Mouse (Mus musculus): ENCODE data around the gene Cnn3. TPM values are rescaled to one million over a fixed set of nuclear protein-coding genes. Genes with fewer than 3 reads are reported as not detected.

Cnn3 gene
- polyA plus RNA-seq, 1 experiment: 589 TPM

- Histone ChIP-seq H3K27me3 (ENCODE audit: control insufficient read depth, insufficient read depth, insufficient read length) (no peaks in the 10 kb centered on the region), H3K79me2 (ENCODE audit: control insufficient read depth, insufficient read depth) (peaks cover 99% of the 10 kb centered on the region), H3K4me3 (no peak overlapping the region), H3K36me3 (ENCODE audit: control insufficient read depth, insufficient read depth) (peaks cover 22% of the 10 kb centered on the region), H3K4me2 (ENCODE audit: low read depth) (peak overlapping the region; percentile 53), H3ac (ENCODE audit: control insufficient read depth, insufficient read length) (no peak overlapping the region)
- no peak for TF ChIP-seq TCF3 (IDR thresholded peaks at IDR 0.05; ENCODE audit: insufficient read length, low read depth)
- peak in 2 of 3 experiments; percentile 50 to 57 for TF ChIP-seq MYOG (IDR thresholded peaks at IDR 0.05; ENCODE audit: control insufficient read depth in 1 of 3, insufficient read depth in 1 of 3, insufficient read length in 2 of 3, low read depth in 2 of 3)
- peak; percentile 17 to 61 (median 43) for TF ChIP-seq MYOD1 (IDR thresholded peaks at IDR 0.05; ENCODE audit: control insufficient read depth in 1 of 3, insufficient read length in 2 of 3, low read depth in 2 of 3)
- TF ChIP-seq SRF (IDR thresholded peaks at IDR 0.05; ENCODE audit: control insufficient read depth, insufficient read length, low read depth): peak; percentile 40
Observed at GRCm38 (mm10) chr3:121437070-121437469, 10.8 kb downstream of the Cnn3 start.

DNA sequence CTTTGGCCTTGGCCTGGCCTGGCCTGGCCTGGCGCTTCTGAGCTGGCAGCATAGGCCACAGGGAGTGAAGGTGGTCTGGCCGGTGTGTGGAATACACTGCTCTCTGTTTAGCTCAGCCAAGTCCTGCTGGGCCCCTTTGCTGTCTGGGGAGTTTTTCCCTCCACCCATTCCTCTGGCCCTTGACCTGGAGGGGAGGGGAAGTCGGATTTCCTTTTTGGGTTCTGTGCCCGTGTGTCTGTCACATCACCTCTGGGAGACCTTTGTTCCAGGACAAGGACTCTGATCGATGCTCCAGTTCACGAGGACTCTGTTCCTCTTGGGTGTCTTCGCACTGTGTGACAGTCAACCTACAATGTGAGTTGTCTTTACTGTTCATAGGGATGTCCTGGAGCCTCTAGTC, 11.7 kb downstream of the Cnn3 start:
- no peaks in the 10 kb centered on the region for H3K27me3 ChIP-seq (ENCODE audit: control insufficient read depth, insufficient read depth, insufficient read length)
- H3K4me2 ChIP-seq (ENCODE audit: low read depth): peak overlapping the region; percentile 53
- peaks cover 29% of the 10 kb centered on the region for H3K36me3 ChIP-seq (ENCODE audit: control insufficient read depth, insufficient read depth)
- H3ac ChIP-seq (ENCODE audit: control insufficient read depth, insufficient read length): no peak overlapping the region
- peaks cover 99% of the 10 kb centered on the region for H3K79me2 ChIP-seq (ENCODE audit: control insufficient read depth, insufficient read depth)
- no peak for TF ChIP-seq MYOD1 (IDR thresholded peaks at IDR 0.05; ENCODE audit: control insufficient read depth in 1 of 3, insufficient read length in 2 of 3, low read depth in 2 of 3)
- peak; percentile 45 for TF ChIP-seq POLR2A (IDR thresholded peaks at IDR 0.05; ENCODE audit: insufficient read length, low read depth)
- H3K4me3 ChIP-seq: no peak overlapping the region

DNA sequence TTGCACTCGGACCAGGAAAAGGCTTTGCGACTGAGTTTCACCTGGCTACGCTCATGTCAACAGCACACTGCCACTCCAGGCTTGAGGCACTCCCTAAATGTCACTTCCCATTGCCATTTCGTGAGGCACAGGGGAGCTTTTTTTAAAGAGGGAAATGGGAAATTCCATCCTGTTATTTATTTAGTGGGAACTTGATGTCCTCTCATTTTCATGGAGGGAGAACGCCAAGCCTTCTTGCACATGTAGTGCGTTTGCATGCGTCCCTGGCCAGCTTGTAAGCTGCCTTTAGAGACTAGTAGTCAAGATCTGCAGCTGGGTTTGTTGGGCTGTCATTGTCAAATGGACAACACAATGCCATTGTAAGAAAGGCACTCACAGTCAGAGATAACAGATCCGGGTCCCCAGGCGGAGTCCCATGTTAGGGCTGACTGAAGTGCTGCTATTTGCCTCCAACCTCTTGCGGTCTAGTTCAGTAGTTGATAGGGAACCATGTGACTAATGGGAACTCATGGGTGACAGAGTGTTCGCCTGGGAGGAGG, 13.4 kb downstream of the Cnn3 start:
- H3K79me2 ChIP-seq (ENCODE audit: control insufficient read depth, insufficient read depth): peaks cover 99% of the 10 kb centered on the region
- peaks cover 30% of the 10 kb centered on the region for H3K36me3 ChIP-seq (ENCODE audit: control insufficient read depth, insufficient read depth)
- no peak overlapping the region for H3K4me2 ChIP-seq (ENCODE audit: low read depth)
- H3K4me3 ChIP-seq: no peak overlapping the region
- TF ChIP-seq POLR2AphosphoS2 (IDR thresholded peaks at IDR 0.05; ENCODE audit: insufficient read length, low read depth): no peak
- no peak for TF ChIP-seq POLR2A (IDR thresholded peaks at IDR 0.05; ENCODE audit: insufficient read length, low read depth)
- H3ac ChIP-seq (ENCODE audit: control insufficient read depth, insufficient read length): no peak overlapping the region
- no peaks in the 10 kb centered on the region for H3K27me3 ChIP-seq (ENCODE audit: control insufficient read depth, insufficient read depth, insufficient read length)

DNA sequence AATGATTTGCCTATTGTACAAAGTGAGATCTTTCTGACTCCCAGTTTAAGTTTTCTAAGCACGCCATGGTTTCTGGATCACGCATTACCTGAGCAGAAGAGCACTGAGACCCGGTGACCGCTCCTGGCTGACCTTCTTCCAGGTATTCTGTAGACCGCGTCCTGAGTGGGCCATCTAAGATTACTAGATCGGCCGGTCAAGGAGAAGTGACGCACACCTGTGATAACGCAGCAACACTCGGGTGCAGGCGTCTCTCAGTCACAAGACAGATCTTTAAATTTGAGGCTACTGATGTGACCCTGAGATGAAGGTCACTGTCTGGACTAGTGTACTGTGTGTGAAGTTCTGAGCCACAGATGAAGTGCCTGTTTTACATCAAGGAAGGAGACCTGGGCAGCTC, 15.2 kb downstream of the Cnn3 start:
- H3K4me2 ChIP-seq (ENCODE audit: low read depth): no peak overlapping the region
- no peak overlapping the region for H3K4me3 ChIP-seq
- H3K36me3 ChIP-seq (ENCODE audit: control insufficient read depth, insufficient read depth): peaks cover 25% of the 10 kb centered on the region
- peaks cover 100% of the 10 kb centered on the region for H3K79me2 ChIP-seq (ENCODE audit: control insufficient read depth, insufficient read depth)
- H3ac ChIP-seq (ENCODE audit: control insufficient read depth, insufficient read length): no peak overlapping the region
- peak; percentile 9 for TF ChIP-seq POLR2AphosphoS2 (IDR thresholded peaks at IDR 0.05; ENCODE audit: insufficient read length, low read depth)
- TF ChIP-seq TCF3 (IDR thresholded peaks at IDR 0.05; ENCODE audit: insufficient read length, low read depth): no peak
- H3K27me3 ChIP-seq (ENCODE audit: control insufficient read depth, insufficient read depth, insufficient read length): no peaks in the 10 kb centered on the region

DNA sequence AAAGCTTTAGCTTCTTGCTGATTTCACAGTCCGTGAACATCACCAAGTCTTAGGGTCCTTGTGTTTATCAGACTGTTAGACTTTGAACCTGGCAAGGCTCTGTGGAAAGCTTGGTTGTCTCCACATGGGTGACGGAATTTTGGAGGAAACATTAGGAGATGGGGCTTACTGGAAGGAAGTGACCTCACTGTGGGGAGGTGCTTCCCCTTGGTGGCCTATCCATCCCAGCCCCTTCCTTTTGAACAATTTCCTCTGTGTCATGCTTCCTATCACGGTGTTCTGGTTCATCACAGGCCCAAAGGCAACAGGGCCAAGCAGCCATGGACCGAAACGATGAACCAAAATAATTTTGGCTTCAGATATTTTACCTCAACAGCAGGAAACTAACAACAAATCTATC, 16.0 kb downstream of the Cnn3 start:
- TF ChIP-seq CEBPB (IDR thresholded peaks at IDR 0.05; ENCODE audit: insufficient read depth, poor library complexity, severe bottlenecking): no peak
- peak; percentile 16 for TF ChIP-seq POLR2A (IDR thresholded peaks at IDR 0.05; ENCODE audit: insufficient read length, low read depth)
- Histone ChIP-seq H3K36me3 (ENCODE audit: control insufficient read depth, insufficient read depth) (peaks cover 25% of the 10 kb centered on the region), H3K79me2 (ENCODE audit: control insufficient read depth, insufficient read depth) (peaks cover 100% of the 10 kb centered on the region), H3K4me2 (ENCODE audit: low read depth) (no peak overlapping the region), H3K4me3 (no peak overlapping the region), H3ac (ENCODE audit: control insufficient read depth, insufficient read length) (no peak overlapping the region), H3K27me3 (ENCODE audit: control insufficient read depth, insufficient read depth, insufficient read length) (no peaks in the 10 kb centered on the region)

GRCm38 (mm10) chr3:121443861-121444271, 17.6 kb downstream of the Cnn3 start:
- TF ChIP-seq POLR2A (IDR thresholded peaks at IDR 0.05; ENCODE audit: insufficient read length, low read depth): no peak
- TF ChIP-seq MYOD1 (IDR thresholded peaks at IDR 0.05; ENCODE audit: control insufficient read depth in 1 of 3, insufficient read length in 2 of 3, low read depth in 2 of 3): no peak
- no peak for TF ChIP-seq TCF12 (IDR thresholded peaks at IDR 0.05; ENCODE audit: insufficient read depth, poor library complexity, severe bottlenecking)
- TF ChIP-seq MYOG (IDR thresholded peaks at IDR 0.05; ENCODE audit: control insufficient read depth in 1 of 3, insufficient read depth in 1 of 3, insufficient read length in 2 of 3, low read depth in 2 of 3): no peak
- no peak for TF ChIP-seq REST (IDR thresholded peaks at IDR 0.05; ENCODE audit: insufficient read depth, insufficient read length)
- no peak for TF ChIP-seq MAX (IDR thresholded peaks at IDR 0.05; ENCODE audit: low read depth)
- no peak for TF ChIP-seq E2F4 (IDR thresholded peaks at IDR 0.05; ENCODE audit: insufficient read depth)
- no peak for TF ChIP-seq POLR2AphosphoS2 (IDR thresholded peaks at IDR 0.05; ENCODE audit: insufficient read length, low read depth)
- no peak for TF ChIP-seq USF1 (IDR thresholded peaks at IDR 0.05; ENCODE audit: low read depth)
- TF ChIP-seq CEBPB (IDR thresholded peaks at IDR 0.05; ENCODE audit: insufficient read depth, poor library complexity, severe bottlenecking): no peak
- TF ChIP-seq SRF (IDR thresholded peaks at IDR 0.05; ENCODE audit: control insufficient read depth, insufficient read length, low read depth): no peak
- no peak for TF ChIP-seq TCF3 (IDR thresholded peaks at IDR 0.05; ENCODE audit: insufficient read length, low read depth)
- H3K4me2 ChIP-seq (ENCODE audit: low read depth): no peak overlapping the region
- no peak overlapping the region for H3K4me3 ChIP-seq
- peaks cover 99% of the 10 kb centered on the region for H3K79me2 ChIP-seq (ENCODE audit: control insufficient read depth, insufficient read depth)
- peaks cover 29% of the 10 kb centered on the region for H3K36me3 ChIP-seq (ENCODE audit: control insufficient read depth, insufficient read depth)
- H3ac ChIP-seq (ENCODE audit: control insufficient read depth, insufficient read length): no peak overlapping the region
- H3K27me3 ChIP-seq (ENCODE audit: control insufficient read depth, insufficient read depth, insufficient read length): no peaks in the 10 kb centered on the region

Measured in myocyte (in vitro differentiated cells).